Mouse (Mus musculus) kidney, postnatal 36 days (tissue): ENCODE results near the gene App.

Experiments
- DNase-seq, 2 experiments: peaks; one replicate each; pipeline ENCODE4 v3.0.0; 2021 to 2022; ENCODE audit warnings: mixed read lengths in 2 of 2

The App gene

DNA sequence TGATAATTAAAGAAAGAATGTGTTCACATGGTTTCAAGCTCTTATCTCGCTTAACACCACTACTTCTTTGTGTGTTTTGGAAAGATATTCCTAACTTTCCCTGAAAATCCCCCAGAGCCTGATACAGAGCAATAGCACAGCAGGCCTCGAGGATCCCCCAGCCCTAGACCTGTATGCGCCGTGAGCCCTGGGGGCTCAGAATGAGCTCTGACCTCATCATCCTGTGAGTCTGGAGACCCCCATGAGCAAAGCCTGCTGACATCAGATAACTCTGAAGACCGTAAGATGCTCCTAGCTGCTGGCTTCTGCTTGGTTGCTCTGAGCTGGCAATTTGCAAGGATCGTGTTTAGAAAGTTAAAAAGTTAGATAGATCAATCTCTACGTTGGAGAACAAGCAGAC, 155.7 kb downstream of the App start:
- no peak for DNase-seq

DNA sequence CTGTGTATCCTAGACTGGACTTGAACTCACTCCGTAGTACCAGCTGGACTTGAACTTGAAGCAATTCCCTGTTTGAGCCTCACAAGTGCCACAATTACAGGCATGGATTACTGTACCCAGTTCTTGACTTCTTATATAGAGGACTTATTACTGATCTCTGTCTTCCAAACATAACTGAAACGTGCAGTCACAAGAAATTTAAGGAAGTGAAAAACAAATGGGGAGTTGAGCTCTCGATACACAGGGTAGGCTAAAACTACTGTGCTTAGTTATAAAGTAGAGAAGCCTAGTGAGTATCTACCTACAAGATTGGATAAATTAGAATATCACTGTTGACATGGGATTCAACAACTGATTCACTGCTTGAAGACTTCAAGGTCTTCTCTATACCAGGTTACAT, 160.9 kb downstream of the App start:
- no peak for DNase-seq

DNA sequence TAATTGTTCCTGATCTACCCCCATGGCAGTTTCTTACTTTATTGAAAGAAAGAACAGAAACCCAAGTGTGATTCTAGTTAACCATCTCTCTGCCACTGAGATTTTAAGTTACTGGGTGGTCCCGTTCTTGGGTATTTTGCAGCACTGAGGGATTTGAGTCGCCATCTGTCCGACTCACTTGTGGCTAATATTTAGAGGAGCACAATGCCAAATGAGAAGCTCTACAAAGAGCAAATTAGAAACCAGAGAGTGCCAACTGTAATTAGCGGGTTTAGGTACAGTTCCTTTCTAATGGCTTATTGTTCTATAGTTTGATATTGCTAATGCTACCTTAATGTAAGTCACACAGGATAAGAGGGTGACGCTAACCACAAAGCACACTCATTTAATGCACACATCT, 161.4 kb downstream of the App start:
- no peak for DNase-seq

DNA sequence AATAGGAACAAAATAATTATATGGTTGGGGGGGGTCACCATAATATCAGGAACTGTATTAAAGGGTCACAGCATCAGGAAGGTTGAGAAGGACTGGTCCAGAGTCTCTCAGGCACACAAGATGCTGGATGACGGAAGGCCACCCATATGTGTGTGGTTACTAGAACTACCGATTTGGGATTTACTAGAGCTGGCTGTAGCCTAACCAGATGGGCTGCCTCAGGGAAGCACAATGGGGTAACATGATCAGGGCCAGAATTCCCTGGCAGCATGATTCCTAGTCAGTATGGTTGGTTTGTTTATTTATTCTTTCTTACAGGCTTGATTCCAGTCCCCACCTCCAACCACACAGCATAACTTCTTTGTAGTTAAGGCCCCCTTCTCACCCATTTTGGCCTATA, 162.9 kb downstream of the App start:
- DNase-seq, result no peak

DNA sequence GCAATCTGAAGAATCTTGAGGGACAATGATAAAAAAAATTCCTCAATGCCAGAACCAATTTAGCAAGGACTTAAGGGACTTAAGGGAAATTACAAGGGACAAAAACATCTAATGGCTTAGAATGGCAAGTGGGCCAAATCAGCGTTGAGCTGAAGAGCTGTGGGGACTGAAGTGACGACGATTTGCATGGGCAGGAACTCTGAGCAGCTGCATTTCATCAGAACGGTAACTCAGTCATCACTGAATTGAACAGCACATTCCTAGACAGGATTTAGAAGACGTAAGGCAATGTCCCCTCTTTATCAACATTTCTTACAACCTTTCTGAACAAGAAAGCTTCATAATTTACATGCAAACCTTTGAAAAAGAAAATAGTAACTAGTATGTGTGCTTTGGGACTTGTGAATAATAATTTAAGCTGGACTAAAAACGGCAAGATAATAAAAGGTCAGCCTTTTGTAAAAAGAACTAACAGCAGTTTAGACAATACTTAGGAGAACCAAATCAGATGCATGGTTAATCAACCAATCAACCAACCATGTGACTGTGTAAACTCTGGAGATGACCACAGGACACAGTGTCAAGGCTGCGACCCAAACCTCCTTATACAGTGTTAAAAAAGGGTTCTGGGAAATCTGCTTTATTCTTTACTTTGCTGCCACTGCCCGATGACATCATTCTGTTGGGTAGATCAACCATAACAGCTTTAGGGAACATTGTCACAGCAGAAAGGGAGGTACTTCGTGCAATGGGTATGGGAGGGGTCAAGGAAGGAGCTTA, 164.5 kb downstream of the App start:
- DNase-seq, result no peak

DNA sequence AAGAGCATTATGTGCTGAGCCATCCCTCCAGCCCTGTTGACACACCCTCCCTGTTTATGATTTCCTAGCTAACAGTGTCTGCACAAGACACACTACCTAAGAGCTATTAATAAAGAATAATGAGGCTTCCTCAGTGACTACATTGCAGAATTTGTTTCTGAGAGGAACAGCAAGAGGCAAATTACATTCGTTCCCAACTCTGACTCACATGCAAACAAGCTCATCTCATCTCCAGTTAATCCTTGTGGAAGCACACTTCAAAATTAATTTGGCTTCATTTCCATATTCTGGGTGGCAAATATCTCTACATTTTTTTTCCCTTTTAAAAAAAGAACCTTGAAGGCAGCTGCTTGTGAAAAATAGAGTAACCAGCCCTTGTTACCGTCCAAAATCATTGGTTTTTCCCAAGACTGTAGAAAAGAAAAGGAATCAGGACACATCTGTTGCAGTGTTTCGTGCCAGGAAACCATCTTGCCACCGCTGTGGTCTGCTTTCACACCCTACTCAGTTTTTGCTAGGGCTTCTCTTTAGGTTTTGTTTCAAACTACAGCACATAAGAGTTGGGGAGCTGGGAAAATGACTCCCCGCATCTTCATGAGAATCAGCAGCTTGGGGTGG, 171.5 kb downstream of the App start:
- DNase-seq, result no peak

DNA sequence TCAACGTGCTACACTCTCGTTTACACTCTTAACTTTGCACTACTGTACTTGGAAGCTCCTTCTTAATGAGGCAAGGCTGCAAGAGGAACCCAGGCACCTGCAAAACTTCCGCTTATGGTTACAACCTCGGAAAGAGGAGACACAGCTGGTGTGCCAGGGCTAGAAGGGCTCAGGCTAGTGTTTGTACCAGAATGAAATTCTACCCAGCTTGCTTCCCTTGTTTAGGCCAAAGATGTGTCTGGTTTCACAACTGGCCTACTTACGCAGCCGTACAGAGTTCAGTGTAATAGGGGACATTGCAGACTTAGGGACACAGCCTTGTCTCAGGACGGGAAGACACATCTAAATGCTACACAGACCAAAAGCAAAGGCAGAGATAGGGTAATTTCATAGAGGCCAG, 173.3 kb downstream of the App start:
- no peak for DNase-seq

DNA sequence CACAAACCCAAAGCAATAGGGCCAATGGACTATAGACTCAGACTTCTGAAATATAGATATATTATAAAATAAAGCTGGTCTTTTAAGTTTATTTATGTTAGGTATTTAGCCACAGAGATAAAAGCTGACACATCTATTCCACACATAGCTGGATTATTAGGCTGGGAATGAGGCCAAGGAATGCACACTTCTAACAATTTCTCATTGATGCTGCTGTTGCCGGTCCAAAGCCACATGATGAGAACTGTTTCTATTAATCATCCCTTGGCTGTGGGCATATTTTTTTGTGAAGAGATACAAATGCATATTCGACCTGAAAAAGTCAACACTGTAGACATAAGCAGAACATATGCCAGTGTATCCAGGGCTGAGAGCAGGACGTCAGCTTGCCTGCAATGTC, 176.0 kb downstream of the App start:
- DNase-seq, result peak in 1 of 2 experiments; percentile 23

DNA sequence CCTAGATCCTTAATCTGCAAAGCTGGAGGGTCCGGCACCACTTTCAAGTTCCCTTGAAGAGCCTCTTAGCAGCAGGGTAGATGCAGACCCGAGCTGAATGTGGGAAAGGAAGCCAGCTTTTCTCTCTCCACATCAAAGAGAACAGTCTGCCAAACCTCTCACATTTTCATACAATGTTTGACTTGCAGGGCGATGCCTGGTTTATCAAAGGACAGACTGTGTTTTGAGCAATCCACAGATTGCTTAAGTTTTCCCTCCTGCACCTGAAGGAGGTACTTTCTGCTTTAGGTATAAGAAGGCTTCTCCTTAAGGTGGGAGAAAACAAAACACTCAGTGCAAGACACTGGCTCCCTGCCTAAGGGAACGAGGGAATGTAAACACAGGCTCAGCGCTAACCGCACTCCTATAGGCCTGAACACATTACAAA, 178.1 kb downstream of the App start:
- DNase-seq, result no peak

DNA sequence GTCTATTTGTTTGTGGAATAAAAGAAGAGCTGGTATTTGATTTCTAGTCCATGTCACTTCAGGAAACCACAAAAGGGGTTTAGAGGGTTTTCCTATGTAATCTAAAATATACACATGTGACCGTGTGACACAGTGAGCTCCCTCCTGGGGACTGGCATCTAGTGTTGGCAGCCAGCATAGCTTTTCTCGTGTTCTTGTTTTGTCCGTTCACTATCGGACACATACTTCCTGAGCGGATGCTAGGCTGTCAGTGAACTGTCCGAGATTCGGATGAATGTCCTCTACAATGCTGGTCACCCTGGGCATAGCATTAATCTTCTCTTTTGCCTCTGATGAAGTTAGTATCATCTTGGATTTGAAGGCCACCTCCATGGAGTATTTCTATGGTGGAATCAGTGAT, 180.7 kb downstream of the App start:
- DNase-seq, result peak in 1 of 2 experiments; percentile 16

DNA sequence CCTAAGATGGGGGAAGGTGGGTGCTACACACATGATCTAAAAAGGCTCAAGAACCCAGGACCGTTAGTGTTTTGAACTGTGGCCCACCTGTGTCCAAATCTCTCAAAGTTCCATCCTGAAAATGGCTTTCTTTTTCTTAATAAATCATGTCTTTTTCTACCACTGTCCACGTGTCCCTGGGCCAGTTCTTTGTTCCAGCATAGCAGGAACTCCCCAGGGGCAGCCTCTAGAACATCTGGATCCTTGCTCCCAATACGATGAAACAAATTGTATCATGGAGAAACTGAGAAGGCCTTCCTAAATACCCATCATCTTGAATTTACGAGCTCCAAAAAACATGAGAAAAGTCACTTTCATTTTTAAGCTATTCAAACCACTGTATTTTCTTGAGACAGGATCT, 182.6 kb downstream of the App start:
- no peak for DNase-seq

DNA sequence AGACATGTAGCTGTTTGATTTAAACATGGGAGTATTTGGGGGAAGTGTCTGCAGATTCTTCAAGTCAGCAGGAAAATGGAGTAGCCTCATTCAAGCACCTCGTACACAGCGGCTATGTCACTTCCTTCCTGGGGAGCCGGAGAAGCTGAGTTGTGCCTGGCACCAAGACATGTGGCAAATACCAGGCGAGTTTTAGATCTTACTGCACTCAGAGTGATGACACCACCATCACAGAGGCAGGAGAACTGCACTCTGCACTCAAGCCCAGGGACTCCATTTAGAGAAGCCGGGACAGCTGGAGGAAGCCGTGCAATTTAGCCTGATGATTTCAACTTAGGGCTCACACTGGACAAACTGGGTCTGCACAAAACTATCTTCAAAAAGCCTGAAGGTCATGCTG, 183.6 kb downstream of the App start:
- DNase-seq, result peak; percentile 30 to 34

DNA sequence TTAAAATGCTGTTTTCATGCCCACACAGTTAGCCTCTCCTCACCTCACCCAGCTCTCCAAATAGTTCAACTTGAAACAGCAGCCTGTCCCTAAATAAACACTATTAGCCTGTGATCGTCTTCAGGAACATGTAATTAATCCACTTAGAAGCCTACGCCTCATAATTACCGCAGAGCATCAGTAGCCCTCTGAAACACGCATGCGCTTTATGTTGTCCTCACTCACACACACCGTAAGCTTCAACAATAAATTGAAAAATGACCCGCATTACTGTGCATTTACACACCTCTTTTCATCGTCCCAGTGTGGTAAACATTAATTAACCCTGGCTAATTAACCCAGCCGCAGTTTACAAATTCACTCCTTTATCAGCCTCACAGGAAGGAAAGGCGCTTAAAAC, 184.1 kb downstream of the App start:
- DNase-seq, result no peak

DNA sequence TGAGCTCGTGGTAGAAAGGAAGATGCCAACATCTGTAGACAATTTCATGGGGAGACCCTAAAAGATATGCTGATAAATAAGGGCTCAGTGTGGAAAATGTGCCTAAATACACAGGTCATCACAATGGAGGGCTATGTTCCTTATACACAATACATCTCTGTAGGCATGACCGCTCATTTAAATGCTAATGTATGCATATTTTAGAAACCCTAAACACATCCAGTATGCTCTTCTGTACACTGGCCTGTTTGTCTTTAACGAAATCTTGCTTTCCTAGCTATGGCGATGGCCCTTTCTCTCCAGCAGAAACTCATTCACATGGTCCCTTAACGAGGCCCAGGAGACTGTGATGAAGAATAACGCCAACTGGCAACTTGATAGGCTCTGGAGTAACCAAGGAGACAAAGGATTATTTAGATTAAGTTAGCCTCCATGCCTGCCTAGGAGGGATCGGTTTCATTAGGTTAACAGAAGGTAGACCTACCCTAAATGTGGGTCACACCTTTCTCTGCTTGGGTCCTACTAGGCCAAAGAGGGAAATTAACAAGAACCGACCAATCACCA, 185.8 kb downstream of the App start:
- DNase-seq, result no peak

DNA sequence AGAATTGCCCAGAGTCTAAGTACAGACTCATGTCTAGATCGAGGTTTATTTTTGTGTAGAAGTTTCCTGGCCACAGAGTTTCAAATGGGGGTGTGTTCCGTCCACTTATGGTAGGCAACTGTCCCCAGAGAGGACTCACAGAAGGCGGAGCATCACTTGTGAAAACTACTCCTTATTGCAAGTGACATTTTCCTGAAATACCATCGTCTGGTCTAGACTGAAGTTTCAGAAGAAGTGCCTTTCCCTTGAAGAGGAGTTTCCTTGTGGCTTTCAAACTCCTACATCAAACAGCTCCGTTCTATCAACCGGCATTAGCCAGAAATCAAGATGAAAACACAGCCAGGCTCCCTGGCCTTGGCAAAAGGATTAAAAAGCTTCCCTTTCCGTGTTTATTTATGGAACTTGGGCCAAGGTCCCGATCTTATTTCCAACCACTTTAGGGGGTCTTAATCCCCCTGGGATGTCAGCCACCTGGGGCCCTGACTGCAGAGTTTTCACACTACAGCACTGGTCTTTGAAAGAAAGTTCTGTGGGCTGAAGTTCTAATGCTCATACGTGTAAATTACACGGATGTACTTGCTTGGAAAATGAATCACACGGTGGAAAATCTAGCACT, 187.4 kb downstream of the App start:
- DNase-seq, result no peak

DNA sequence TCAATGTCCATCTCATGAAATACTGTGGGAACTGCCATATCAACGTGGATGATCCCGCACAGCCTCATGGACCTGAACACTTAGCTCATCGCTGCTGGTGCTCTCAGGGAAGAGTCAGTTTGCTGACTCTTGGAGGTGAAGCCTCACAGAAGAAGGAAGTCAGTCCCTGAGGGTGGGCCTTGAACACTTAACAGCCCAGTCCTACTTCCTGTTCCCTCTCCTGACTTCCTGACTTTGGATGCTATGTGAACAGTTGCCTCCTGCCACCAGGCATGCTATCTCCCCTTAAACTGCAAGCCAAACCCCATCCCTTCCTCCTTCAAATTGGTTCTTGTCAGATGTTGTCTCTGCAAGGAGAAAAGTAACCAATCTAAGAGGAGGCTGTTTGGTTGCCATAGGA, 188.2 kb downstream of the App start:
- DNase-seq, result no peak

DNA sequence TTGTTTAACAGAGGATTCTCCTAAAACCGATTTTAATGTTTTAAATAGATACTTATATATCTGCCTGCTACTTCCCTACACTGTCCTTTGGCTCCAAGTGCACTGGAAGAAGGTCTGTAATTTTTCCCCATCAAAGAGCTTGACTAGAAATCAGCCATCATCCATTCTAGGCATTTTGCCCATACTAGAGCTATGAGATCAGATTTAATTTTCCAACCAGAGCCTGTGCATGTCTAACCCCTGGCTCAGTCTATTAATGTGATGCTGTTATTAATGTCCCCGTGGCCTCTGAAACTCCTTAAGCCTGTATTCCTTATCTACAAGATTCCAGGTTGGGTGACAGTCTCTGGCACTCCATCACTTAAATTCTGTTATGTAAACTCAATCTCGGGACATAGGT, 190.1 kb downstream of the App start:
- no peak for DNase-seq

DNA sequence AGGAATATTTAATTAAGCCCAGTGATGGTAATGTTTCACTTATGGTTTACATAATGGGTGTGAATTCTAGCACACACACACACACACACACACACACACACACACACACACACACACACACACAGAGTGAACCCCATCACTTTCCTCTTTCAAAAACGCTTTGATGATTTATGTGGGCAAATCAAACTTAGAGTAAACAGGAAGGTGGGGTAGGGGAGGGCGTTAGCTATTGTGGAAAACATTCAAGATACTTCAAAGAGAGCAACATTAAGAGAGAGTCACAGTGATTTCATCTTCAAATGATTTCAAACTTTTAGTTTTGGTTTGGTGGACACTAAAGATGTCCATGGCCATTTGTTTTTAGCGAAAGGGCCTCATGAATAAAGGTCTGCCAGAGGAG, 191.0 kb downstream of the App start:
- no peak for DNase-seq

DNA sequence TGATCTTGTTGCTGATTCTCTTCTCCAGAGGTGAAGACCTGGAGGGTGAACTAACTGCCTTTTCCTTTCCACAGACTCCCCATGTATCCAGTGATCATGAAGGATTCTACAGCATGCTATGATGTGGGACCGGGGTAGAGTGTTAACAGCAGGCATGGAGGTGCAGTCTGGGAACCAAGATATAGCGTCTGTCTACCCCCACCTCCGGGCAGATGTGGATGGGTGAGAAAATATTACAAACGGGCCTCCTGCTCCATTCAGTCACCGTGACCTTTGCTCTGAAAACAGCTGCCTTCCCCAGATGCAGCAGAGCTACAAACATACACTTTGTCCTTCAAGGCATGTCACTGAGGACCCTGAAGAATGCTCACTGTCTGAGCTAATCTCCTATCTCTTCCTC, 195.0 kb downstream of the App start:
- DNase-seq, result no peak

DNA sequence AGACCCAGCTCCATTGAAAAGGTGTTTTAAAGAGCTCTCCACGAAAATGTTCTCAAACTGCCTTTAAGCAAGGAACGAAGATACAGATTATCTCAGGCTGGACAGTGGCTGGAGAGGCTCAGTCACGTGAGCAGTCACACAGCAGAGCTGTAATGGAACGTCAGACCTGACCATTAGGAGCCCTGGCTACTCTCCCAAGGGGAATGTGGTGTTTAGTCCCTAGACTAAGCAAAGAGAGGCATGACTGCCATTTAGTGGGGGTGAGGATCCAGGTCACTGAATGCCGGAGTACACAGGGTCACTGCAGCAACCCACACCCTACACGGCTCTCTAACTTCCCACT, 199.4 kb downstream of the App start:
- no peak for DNase-seq

DNA sequence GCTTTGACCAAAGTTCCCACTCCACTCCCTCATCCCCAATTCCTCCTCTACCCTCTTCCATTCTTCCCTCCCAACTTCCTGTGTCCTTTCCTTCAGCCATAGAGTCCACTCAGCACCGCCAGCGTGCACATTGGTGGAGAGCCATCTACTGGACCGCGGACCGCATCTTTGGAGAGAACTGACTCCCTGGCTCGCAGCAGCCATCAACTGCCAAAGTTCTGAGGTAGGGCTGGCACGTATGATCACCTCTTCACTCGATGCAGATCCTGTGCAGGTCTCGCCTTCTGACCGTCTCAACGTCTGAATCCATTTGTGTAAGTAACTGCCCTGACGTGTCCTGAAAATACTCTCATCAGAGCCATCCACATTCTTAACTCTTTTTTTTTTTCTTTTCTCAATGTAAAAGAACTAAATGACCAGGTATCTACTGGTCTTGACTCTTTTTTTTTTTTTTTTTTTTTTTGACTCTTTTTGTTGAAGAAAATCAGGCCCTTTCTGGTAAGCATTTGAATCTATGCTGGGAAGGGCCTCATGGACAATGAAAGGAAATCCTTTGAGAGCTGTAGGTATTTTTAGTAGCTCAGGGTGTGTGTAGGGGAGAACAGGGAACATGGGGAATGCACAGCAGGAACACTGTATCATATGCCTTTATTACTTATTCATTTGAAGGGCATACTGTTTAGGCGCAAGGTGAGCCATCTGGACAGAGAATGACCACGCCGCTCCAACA, 200.0 kb downstream of the App start:
- no peak for DNase-seq

DNA sequence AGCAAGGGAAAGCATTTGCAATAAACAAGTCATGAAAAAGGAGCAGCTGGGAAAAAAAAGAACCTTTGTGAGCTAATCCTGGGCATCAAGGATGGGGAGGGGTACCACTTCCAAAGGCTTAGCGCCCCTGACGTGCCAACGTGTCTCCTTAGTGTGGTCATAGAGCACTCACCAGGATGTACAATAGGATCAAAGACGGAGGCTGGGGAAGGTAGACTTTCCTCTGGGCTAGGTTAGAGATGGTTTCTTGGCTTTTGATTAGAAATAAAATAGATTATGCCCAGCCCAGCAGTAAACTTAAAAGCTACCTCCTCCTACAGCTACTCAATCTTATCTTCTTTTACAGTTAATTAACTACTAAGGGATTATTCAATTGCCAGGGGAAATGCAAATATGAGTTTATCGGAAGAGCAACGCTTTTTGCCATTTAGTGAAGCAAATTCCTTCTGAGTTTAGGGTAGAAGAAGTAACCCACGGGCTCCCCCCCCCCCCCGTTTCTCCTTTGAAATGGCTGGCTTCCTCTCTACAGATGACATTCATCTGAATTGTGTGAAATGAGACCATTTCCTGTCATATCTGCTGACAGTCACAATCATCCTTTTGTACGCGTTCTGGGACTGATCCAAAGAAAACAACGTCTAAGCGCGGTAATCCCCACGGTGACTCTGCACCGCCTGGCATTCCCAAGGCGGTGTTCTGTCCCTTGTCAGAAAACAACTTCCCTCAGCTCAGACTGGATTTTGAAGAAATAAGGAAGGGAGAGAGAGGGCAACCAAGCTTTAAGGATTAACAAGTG, 201.8 kb downstream of the App start:
- DNase-seq, result peak; percentile 39 to 60

DNA sequence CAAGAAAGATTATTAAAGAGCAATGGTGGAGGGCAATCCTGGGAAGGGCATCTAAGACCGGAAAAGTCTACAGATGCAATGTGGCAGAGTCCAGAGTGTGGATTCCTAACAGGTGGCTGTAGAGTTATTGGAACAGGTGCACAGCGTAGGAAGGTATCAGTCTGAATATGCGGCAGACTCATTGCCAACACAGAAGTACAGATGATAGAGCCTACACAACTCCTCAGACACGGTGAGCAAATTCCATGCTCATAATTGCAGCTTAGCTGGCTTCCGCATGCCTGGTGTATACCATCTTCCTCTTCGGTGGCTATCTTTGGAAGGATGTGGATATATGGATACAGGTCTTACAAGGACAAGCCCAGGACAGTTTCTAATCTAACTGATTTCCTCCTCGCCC, 204.5 kb downstream of the App start:
- DNase-seq, result no peak
